Mouse (Mus musculus): ENCODE measurements around the gene Atl1.

DNA sequence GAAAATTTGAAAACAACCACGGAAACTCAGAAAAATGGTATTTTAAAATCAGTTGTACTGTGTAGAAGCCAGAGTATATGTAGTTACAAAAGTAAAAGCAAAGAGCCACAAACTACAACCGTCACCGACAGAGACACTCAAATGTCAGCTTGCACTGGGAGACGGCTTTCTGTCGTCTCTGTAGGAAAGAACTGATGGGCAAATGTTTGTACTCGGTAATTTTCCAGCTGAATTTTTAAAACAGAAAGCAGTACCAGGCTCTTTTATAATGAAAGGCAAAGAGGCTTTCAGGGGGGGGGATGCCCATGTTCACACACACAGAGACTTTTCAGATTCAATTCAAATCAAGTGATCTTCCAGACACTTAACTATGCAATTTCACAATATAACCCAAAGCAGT, 12.7 kb upstream of the Atl1 start:
- TF ChIP-seq GATA1 (IDR thresholded peaks at IDR 0.05; ENCODE audit: borderline replicate concordance, low read length) (no peak), FLI1 (IDR thresholded peaks at IDR 0.05; ENCODE audit: low read length) (no peak)
